Mouse (Mus musculus): ENCODE measurements at regions not wholly inside any gene's neighbourhood (a gene's known extent, or its start where the extent isn't known, plus 50 kb on each side); places are given as distances from the start of the nearest gene placed in this dataset.

DNA sequence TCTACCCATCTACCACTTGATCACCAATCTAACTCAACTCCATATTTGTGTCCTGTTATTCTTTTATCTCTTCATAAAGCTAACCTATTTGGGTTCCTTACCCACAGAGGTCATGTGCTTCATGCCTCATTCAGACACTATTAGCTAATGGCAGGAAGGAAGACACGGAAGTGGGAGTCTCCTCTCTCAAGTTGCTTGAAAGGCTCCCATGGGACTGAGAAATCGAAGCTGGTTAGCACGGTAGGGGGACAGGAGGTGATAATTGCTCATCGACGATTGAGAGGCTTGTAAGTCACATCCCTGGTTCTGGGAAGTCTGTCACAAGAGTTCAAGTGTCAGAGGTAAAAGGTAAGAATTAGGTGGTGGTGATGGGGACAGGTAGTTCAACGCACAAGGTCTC is 362.2 kb upstream of the Adgrl2 start:
- 57% methylated on average over 6 of the region's 6 CpGs for WGBS
- ATAC-seq (ENCODE audit: low read depth): no peak

DNA sequence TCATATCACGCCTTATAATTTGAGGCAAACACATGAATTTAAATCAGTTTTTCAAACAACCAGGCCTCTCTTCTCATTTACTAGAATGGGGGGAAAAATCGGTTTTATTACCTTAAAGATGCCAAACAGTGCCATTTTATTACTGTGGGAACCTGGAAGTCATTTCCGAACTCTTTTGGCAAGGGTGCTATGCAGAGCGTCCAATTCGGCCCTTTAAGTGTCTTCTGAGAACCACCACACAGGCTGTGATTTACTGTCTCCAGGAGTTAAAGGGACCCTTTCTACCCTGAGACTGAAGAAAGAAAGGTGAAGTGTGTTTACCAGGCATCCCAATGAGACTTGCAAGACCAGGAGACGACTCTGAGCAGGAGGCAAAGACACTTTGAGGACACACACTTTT is 359.4 kb upstream of the Adgrl2 start:
- Histone ChIP-seq H3K36me3 (ENCODE audit: control insufficient read depth, insufficient read depth, low read length) (no peaks in the 10 kb centered on the region), H3K4me2 (ENCODE audit: low read depth, low read length) (no peak overlapping the region), H3K9me3 (ENCODE audit: control insufficient read depth, low read length) (no peaks in the 10 kb centered on the region), H3K4me1 (ENCODE audit: control insufficient read depth, insufficient read depth, low read length) (no peaks in the 10 kb centered on the region), H3K4me3 (ENCODE audit: low read depth, low read length) (no peak overlapping the region), H3K27me3 (ENCODE audit: control insufficient read depth, insufficient read depth, low read length) (no peaks in the 10 kb centered on the region), H3K27ac (ENCODE audit: low read depth, low read length) (no peak overlapping the region), H3K9ac (replicated peaks; ENCODE audit: low read depth, low read length) (no peak overlapping the region)
- 31% methylated on average over 6 of the region's 6 CpGs for WGBS
- peak; percentile 75 for ATAC-seq (ENCODE audit: low read depth)

More for the DNA sequence above, 362.2 kb upstream of the Adgrl2 start:
- Histone ChIP-seq H3K9ac (replicated peaks; ENCODE audit: low read depth, low read length) (no peak overlapping the region), H3K9me3 (ENCODE audit: control insufficient read depth, low read length) (no peaks in the 10 kb centered on the region), H3K27ac (ENCODE audit: low read depth, low read length) (no peak overlapping the region), H3K4me2 (ENCODE audit: low read depth, low read length) (no peak overlapping the region), H3K4me1 (ENCODE audit: control insufficient read depth, insufficient read depth, low read length) (0 out of 2 replicates have a peak, but pooled peaks cover 3% of the 10 kb centered on the region), H3K27me3 (ENCODE audit: control insufficient read depth, insufficient read depth, low read length) (no peaks in the 10 kb centered on the region), H3K4me3 (ENCODE audit: low read depth, low read length) (no peak overlapping the region), H3K36me3 (ENCODE audit: control insufficient read depth, insufficient read depth, low read length) (no peaks in the 10 kb centered on the region)

DNA sequence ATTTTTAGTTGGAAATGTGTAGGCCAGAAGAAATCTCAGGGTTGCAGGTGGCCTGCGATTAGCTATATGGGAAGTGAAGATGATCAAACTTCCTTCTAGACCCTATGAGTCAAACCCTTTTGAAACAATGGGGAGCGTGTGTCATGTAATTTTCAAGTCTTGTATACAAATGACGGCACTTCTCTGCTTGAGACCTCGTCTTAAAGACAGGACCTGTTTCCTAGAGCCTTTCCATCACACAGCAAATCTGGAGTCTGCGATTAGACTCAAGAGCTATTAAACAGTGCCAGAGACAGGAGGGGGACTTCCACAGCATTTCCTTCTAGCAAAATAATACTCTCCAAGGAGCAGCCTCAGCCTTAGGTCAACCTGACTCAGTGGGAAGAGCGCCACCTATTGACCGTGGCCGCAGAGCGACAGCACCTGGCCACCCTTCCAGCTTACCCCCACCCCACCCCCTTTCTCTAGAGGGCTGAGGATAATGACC is 358.9 kb upstream of the Adgrl2 start:
- no peaks in the 10 kb centered on the region for H3K27me3 ChIP-seq (ENCODE audit: control insufficient read depth, insufficient read depth, low read length)
- no peaks in the 10 kb centered on the region for H3K9me3 ChIP-seq (ENCODE audit: control insufficient read depth, low read length)
- WGBS: 42% methylated on average over 9 of the region's 9 CpGs
- H3K4me1 ChIP-seq (ENCODE audit: control insufficient read depth, insufficient read depth, low read length): no peaks in the 10 kb centered on the region
- no peak overlapping the region for H3K4me2 ChIP-seq (ENCODE audit: low read depth, low read length)
- no peak overlapping the region for H3K4me3 ChIP-seq (ENCODE audit: low read depth, low read length)
- no peak overlapping the region for H3K9ac ChIP-seq (replicated peaks; ENCODE audit: low read depth, low read length)
- no peaks in the 10 kb centered on the region for H3K36me3 ChIP-seq (ENCODE audit: control insufficient read depth, insufficient read depth, low read length)
- ATAC-seq (ENCODE audit: low read depth): peak; percentile 65; the same call in 1 of the 2 replicates
- H3K27ac ChIP-seq (ENCODE audit: low read depth, low read length): no peak overlapping the region

DNA sequence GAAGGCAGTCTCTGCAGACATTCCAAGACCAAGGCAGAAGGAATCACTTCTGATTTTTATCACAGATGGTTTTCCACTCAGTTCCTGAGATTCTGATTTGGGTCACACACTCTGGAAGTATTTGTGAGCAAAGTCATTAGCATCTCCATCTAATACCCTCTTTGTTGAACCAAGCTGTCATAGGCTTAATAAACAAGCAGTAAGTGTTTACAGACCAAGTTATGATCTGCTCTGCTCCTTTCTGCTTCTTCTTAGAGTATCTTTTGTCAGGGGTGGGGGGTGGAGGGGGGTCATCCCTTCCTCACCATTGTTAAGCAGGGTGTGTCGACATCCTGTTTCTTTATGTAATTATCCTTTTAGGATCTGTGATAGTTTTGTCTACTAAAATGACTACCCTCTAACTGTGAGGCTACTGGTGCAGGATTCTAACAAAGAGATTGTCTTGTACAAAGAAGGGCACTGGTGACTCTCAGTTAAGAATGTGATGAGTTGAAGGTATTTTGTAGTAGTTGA is 358.2 kb upstream of the Adgrl2 start:
- no peaks in the 10 kb centered on the region for H3K4me1 ChIP-seq (ENCODE audit: control insufficient read depth, insufficient read depth, low read length)
- no peaks in the 10 kb centered on the region for H3K27me3 ChIP-seq (ENCODE audit: control insufficient read depth, insufficient read depth, low read length)
- H3K9me3 ChIP-seq (ENCODE audit: control insufficient read depth, low read length): no peaks in the 10 kb centered on the region
- H3K4me2 ChIP-seq (ENCODE audit: low read depth, low read length): no peak overlapping the region
- no peaks in the 10 kb centered on the region for H3K36me3 ChIP-seq (ENCODE audit: control insufficient read depth, insufficient read depth, low read length)
- WGBS: 77% methylated on average over 1 of the region's 1 CpGs
- no peak overlapping the region for H3K27ac ChIP-seq (ENCODE audit: low read depth, low read length)
- H3K4me3 ChIP-seq (ENCODE audit: low read depth, low read length): no peak overlapping the region
- no peak overlapping the region for H3K9ac ChIP-seq (replicated peaks; ENCODE audit: low read depth, low read length)
- no peak for ATAC-seq (ENCODE audit: low read depth)

DNA sequence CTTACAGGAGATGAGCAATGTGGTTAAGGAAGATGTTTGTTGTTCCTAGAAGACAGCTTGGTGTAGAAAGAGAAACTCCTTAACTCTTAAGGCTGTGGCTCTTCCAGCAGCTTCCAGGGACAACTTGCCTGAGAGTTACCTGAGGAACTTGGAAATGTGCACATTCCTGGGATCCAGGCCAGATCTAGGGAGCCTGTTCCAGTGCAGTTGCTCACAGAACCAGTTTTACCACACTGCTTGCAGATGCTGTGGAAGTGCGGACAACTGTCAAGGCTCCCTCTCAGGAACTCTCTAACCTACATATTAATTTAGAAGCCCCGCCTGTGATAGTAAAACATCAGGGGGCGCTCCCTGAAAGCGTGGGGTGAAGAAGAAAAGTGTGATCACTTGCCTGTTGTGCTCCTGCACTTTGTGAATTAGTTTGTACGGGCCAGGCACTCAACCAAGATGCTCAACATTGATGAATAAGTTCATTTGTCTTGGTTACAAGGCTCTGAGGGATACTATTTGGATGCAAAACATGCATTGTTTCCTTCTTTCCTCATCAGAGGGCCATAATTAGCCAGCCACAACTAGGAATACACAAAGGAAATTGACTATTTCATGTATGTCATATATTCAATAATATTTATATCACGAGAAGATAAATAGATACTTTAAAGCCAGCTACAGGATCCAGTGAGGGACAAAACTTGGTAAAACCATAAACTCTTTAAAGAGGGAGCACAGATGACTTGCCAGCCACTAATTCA is 357.1 kb upstream of the Adgrl2 start:
- Histone ChIP-seq H3K27ac (ENCODE audit: low read depth, low read length) (no peak overlapping the region), H3K4me2 (ENCODE audit: low read depth, low read length) (no peak overlapping the region), H3K4me1 (ENCODE audit: control insufficient read depth, insufficient read depth, low read length) (no peaks in the 10 kb centered on the region), H3K9me3 (ENCODE audit: control insufficient read depth, low read length) (no peaks in the 10 kb centered on the region), H3K4me3 (ENCODE audit: low read depth, low read length) (no peak overlapping the region), H3K9ac (replicated peaks; ENCODE audit: low read depth, low read length) (no peak overlapping the region), H3K36me3 (ENCODE audit: control insufficient read depth, insufficient read depth, low read length) (no peaks in the 10 kb centered on the region), H3K27me3 (ENCODE audit: control insufficient read depth, insufficient read depth, low read length) (no peaks in the 10 kb centered on the region)
- ATAC-seq (ENCODE audit: low read depth): no peak
- 30% methylated on average over 6 of the region's 6 CpGs for WGBS

DNA sequence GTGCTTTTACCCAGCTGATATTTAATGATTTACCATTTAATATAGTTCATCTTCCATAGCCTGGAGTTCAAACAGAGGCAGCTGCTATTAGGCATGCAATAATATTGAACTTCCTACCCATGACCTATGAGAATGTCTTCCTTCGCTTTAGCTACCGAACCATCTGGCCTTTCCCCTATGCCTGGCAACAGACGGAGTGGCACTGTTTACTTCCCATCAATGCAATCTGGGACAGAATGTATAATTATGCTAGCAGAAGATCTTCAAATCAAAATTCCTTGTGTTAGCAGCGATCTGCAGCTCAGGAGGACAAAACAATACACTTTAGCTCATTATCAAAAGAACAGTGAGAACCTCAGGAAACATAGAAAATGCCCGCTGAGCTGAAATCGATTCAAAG is 352.2 kb upstream of the Adgrl2 start:
- H3K4me3 ChIP-seq (ENCODE audit: low read depth, low read length): no peak overlapping the region
- H3K27ac ChIP-seq (ENCODE audit: low read depth, low read length): no peak overlapping the region
- H3K4me1 ChIP-seq (ENCODE audit: control insufficient read depth, insufficient read depth, low read length): no peaks in the 10 kb centered on the region
- no peaks in the 10 kb centered on the region for H3K9me3 ChIP-seq (ENCODE audit: control insufficient read depth, low read length)
- no peaks in the 10 kb centered on the region for H3K36me3 ChIP-seq (ENCODE audit: control insufficient read depth, insufficient read depth, low read length)
- ATAC-seq (ENCODE audit: low read depth): no peak
- H3K27me3 ChIP-seq (ENCODE audit: control insufficient read depth, insufficient read depth, low read length): no peaks in the 10 kb centered on the region
- 72% methylated on average over 6 of the region's 6 CpGs for WGBS
- H3K4me2 ChIP-seq (ENCODE audit: low read depth, low read length): no peak overlapping the region
- H3K9ac ChIP-seq (replicated peaks; ENCODE audit: low read depth, low read length): no peak overlapping the region

DNA sequence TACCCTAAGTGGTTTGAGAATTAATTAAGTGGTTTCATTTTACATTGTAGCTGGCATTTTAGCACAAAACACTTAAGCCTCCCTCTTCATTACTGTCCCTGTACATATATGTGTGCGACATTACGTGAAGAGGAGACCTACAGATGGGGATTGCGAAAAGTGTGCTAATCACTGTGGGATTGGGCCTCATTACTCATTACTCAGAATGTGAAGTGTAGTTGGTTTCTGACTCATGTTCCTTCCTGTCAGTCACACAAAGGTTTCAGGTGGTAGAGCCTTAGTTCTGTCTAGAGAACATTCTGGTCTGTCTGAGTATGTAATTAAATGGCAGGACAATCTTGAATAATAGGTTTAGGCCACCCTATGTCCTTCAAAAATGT is 349.0 kb upstream of the Adgrl2 start:
- H3K27ac ChIP-seq (ENCODE audit: low read depth, low read length): no peak overlapping the region
- no peaks in the 10 kb centered on the region for H3K4me1 ChIP-seq (ENCODE audit: control insufficient read depth, insufficient read depth, low read length)
- H3K4me2 ChIP-seq (ENCODE audit: low read depth, low read length): no peak overlapping the region
- no peaks in the 10 kb centered on the region for H3K36me3 ChIP-seq (ENCODE audit: control insufficient read depth, insufficient read depth, low read length)
- ATAC-seq (ENCODE audit: low read depth): no peak
- no peak overlapping the region for H3K9ac ChIP-seq (replicated peaks; ENCODE audit: low read depth, low read length)
- no peak overlapping the region for H3K4me3 ChIP-seq (ENCODE audit: low read depth, low read length)
- H3K27me3 ChIP-seq (ENCODE audit: control insufficient read depth, insufficient read depth, low read length): no peaks in the 10 kb centered on the region
- H3K9me3 ChIP-seq (ENCODE audit: control insufficient read depth, low read length): no peaks in the 10 kb centered on the region
- 76% methylated on average over 3 of the region's 3 CpGs for WGBS

DNA sequence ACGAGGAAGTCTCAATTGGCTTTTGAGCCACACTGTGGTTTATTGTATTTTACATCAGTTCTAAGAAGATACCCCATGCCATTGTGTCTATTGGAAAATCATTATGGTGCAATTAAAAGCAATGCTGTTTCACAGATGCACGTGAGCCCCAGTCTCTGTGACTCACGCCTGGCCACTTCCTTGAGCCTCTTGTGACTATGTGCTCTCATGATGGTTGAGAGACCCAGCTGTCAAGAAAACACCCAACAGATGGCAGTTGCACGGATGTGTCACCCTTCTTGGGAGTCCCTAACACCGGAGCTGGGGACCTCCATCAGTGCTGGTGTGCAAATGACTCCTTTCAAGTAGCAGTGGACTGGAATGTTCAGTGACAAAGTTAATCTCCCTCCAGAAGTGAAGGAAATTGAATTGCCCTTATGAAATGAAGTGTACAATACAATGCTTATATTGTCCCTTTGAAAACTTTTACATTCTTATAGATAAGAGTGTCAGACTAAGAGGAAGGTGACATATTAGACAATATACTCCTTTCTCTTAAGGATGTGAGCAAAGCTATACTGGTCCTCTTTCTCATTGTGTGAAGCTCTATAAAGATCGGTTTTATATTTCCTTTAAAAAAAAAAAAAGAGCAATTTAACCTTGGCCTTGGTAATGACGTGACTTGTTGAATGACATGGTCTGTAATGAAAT is 348.5 kb upstream of the Adgrl2 start:
- 70% methylated on average over 7 of the region's 7 CpGs for WGBS
- Histone ChIP-seq H3K9ac (replicated peaks; ENCODE audit: low read depth, low read length) (no peak overlapping the region), H3K9me3 (ENCODE audit: control insufficient read depth, low read length) (no peaks in the 10 kb centered on the region), H3K27ac (ENCODE audit: low read depth, low read length) (no peak overlapping the region), H3K4me1 (ENCODE audit: control insufficient read depth, insufficient read depth, low read length) (no peaks in the 10 kb centered on the region), H3K4me3 (ENCODE audit: low read depth, low read length) (no peak overlapping the region), H3K36me3 (ENCODE audit: control insufficient read depth, insufficient read depth, low read length) (no peaks in the 10 kb centered on the region), H3K27me3 (ENCODE audit: control insufficient read depth, insufficient read depth, low read length) (no peaks in the 10 kb centered on the region), H3K4me2 (ENCODE audit: low read depth, low read length) (no peak overlapping the region)
- ATAC-seq (ENCODE audit: low read depth): no peak

DNA sequence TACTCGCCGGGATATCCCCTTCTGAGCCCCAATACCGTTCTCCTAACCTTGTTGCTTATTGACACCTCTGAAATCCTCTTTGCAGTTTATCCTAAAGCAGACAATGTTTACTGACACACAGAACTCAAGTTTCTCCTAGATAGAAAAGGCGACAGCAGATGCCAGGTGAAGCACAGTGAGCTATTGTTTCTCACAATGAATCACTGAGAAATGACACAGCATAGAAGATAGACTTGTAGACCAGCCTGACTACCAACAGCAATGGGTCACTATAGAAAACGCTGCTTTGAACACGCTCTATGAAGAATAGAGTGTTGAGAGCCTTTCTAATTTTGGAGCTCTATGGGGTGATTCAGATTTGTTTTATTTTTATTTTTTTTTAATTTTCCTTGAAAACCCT is 344.9 kb upstream of the Adgrl2 start:
- no peaks in the 10 kb centered on the region for H3K4me1 ChIP-seq (ENCODE audit: control insufficient read depth, insufficient read depth, low read length)
- H3K9me3 ChIP-seq (ENCODE audit: control insufficient read depth, low read length): no peaks in the 10 kb centered on the region
- 86% methylated on average over 6 of the region's 6 CpGs for WGBS
- no peaks in the 10 kb centered on the region for H3K36me3 ChIP-seq (ENCODE audit: control insufficient read depth, insufficient read depth, low read length)
- no peak overlapping the region for H3K4me3 ChIP-seq (ENCODE audit: low read depth, low read length)
- H3K9ac ChIP-seq (replicated peaks; ENCODE audit: low read depth, low read length): no peak overlapping the region
- H3K27me3 ChIP-seq (ENCODE audit: control insufficient read depth, insufficient read depth, low read length): no peaks in the 10 kb centered on the region
- no peak overlapping the region for H3K27ac ChIP-seq (ENCODE audit: low read depth, low read length)
- H3K4me2 ChIP-seq (ENCODE audit: low read depth, low read length): no peak overlapping the region
- no peak for ATAC-seq (ENCODE audit: low read depth)
